Mouse (Mus musculus): ENCODE measurements at regions not wholly inside any gene's neighbourhood (a gene's known extent, or its start where the extent isn't known, plus 50 kb on each side); places are given as distances from the start of the nearest gene placed in this dataset.

GRCm38 (mm10) chr13:31681571-31681970 lies 56.0 kb downstream of the Foxf2 start:
- DNase-seq, result no peak

- DNase-seq, result no peak
Observed at GRCm38 (mm10) chr13:31683311-31683710, 57.7 kb downstream of the Foxf2 start.

GRCm38 (mm10) chr13:31688531-31688930 lies 62.9 kb downstream of the Foxf2 start:
- no peak for DNase-seq

GRCm38 (mm10) chr13:31689317-31689716 lies 63.7 kb downstream of the Foxf2 start:
- DNase-seq, result peak in 1 of 2 experiments; percentile 38

GRCm38 (mm10) chr13:31695725-31696124 lies 70.1 kb downstream of the Foxf2 start:
- DNase-seq, result no peak

GRCm38 (mm10) chr13:31704199-31704598 lies 78.6 kb downstream of the Foxf2 start:
- DNase-seq, result no peak

- DNase-seq, result no peak
Observed at GRCm38 (mm10) chr13:31705406-31705805, 79.8 kb downstream of the Foxf2 start.

GRCm38 (mm10) chr13:31710681-31711080 lies 85.1 kb downstream of the Foxf2 start:
- peak in 1 of 2 experiments; percentile 22 for DNase-seq

- DNase-seq, result no peak
Observed at GRCm38 (mm10) chr13:31715683-31716082, 90.1 kb downstream of the Foxf2 start.

GRCm38 (mm10) chr13:31716771-31717170 lies 89.7 kb upstream of the Foxc1 start:
- DNase-seq, result no peak

GRCm38 (mm10) chr13:31720731-31721130 lies 85.7 kb upstream of the Foxc1 start:
- no peak for DNase-seq

GRCm38 (mm10) chr13:31728862-31729261 lies 77.6 kb upstream of the Foxc1 start:
- no peak for DNase-seq

- no peak for DNase-seq
Observed at GRCm38 (mm10) chr13:31746276-31746675, 60.2 kb upstream of the Foxc1 start.

Measured in lung, postnatal 4 days (tissue).